ENCODE assay signal across 8 mouse cellular contexts in genomic region chr19:32210099-32210449, GRCm38 (mm10).
DNase-seq lines count a peak whose midpoint lies in the region; ATAC-seq lines count a peak whose summit lies in the region.

No protein-coding gene starts in this region.

- no peak for ATAC-seq in erythroblast, adult 5-6 weeks (replicated peaks; ENCODE audit: low FRiP score, poor library complexity, severe bottlenecking)
- ATAC-seq in hindbrain, embryonic 15.5 days (ENCODE audit: low FRiP score, low read depth), result no peak
- ATAC-seq in liver, embryonic 16.5 days (ENCODE audit: low read depth), result no peak
- no peak for ATAC-seq in neural tube, embryonic 11.5 days (ENCODE audit: insufficient read depth, low FRiP score, low TSS enrichment)

- peak overlapping the region; percentile 62 for H3K4me3 ChIP-seq in erythroblast, embryonic 14.5 days (replicated peaks)
- peak overlapping the region; percentile 60 for H3K4me3 ChIP-seq in embryonic facial prominence, embryonic 10.5 days
- H3K4me3 ChIP-seq in hindbrain, embryonic 15.5 days, result peak overlapping the region; percentile 28
- peak overlapping the region; percentile 70 for H3K4me3 ChIP-seq in liver, embryonic 16.5 days (ENCODE audit: low read depth, low read length)
- peak overlapping the region; percentile 26 for H3K4me3 ChIP-seq in neural tube, embryonic 11.5 days (ENCODE audit: low read depth, low read length)

- H3K4me1 ChIP-seq in erythroblast, embryonic 14.5 days (ENCODE audit: control insufficient read depth), result peaks cover 44% of the 10 kb centered on the region
- peaks cover 19% of the 10 kb centered on the region for H3K4me1 ChIP-seq in embryonic facial prominence, embryonic 10.5 days
- H3K4me1 ChIP-seq in hindbrain, embryonic 15.5 days (replicated peaks), result 0 out of 2 replicates have a peak, but pooled peaks cover 5% of the 10 kb centered on the region
- H3K4me1 ChIP-seq in liver, embryonic 16.5 days (ENCODE audit: control insufficient read depth, low read depth, low read length), result peaks cover 26% of the 10 kb centered on the region
- peaks cover 3% of the 10 kb centered on the region for H3K4me1 ChIP-seq in neural tube, embryonic 11.5 days (ENCODE audit: control insufficient read depth, insufficient read depth, low read length)

- H3K9ac ChIP-seq in hindbrain, embryonic 15.5 days, result no peak overlapping the region
- H3K9ac ChIP-seq in liver, embryonic 16.5 days (ENCODE audit: low read depth, low read length), result peak overlapping the region; percentile 76
- H3K9ac ChIP-seq in neural tube, embryonic 11.5 days (ENCODE audit: low read length), result no peak overlapping the region; the same call in 1 of the 2 replicates

- H3K27ac ChIP-seq in embryonic facial prominence, embryonic 10.5 days (replicated peaks), result peak overlapping the region; percentile 81
- H3K27ac ChIP-seq in hindbrain, embryonic 15.5 days (replicated peaks), result no peak overlapping the region
- peak overlapping the region; percentile 83 for H3K27ac ChIP-seq in liver, embryonic 16.5 days (ENCODE audit: low read length)
- no peak overlapping the region for H3K27ac ChIP-seq in neural tube, embryonic 11.5 days (ENCODE audit: low read depth, low read length)

- no peaks in the 10 kb centered on the region for H3K27me3 ChIP-seq in erythroblast, embryonic 14.5 days (ENCODE audit: control insufficient read depth)
- no peaks in the 10 kb centered on the region for H3K27me3 ChIP-seq in embryonic facial prominence, embryonic 10.5 days (replicated peaks; ENCODE audit: low read depth, poor library complexity, severe bottlenecking)
- peaks cover 5% of the 10 kb centered on the region for H3K27me3 ChIP-seq in hindbrain, embryonic 15.5 days
- no peaks in the 10 kb centered on the region for H3K27me3 ChIP-seq in liver, embryonic 16.5 days (ENCODE audit: control insufficient read depth, insufficient read depth, low read depth, low read length)
- H3K27me3 ChIP-seq in neural tube, embryonic 11.5 days (ENCODE audit: control insufficient read depth, insufficient read depth, low read length), result no peaks in the 10 kb centered on the region

- peak overlapping the region; percentile 52 for H3K4me2 ChIP-seq in hindbrain, embryonic 15.5 days
- H3K4me2 ChIP-seq in liver, embryonic 16.5 days (ENCODE audit: low read depth, low read length), result peak overlapping the region; percentile 97
- peak overlapping the region; percentile 63 for H3K4me2 ChIP-seq in neural tube, embryonic 11.5 days (ENCODE audit: low read depth)

- 28% methylated on average over 5 of the region's 5 CpGs for WGBS in embryonic facial prominence, embryonic 10.5 days
- 30% methylated on average over 5 of the region's 5 CpGs for WGBS in hindbrain, embryonic 15.5 days
- WGBS in liver, embryonic 16.5 days (ENCODE audit: insufficient replicate concordance), result 5% methylated on average over 5 of the region's 5 CpGs
- 34% methylated on average over 5 of the region's 5 CpGs for WGBS in neural tube, embryonic 11.5 days

- peaks cover 32% of the 10 kb centered on the region for H3K36me3 ChIP-seq in erythroblast, embryonic 14.5 days (ENCODE audit: control insufficient read depth)
- H3K36me3 ChIP-seq in embryonic facial prominence, embryonic 10.5 days (replicated peaks), result no peaks in the 10 kb centered on the region
- H3K36me3 ChIP-seq in hindbrain, embryonic 15.5 days, result no peaks in the 10 kb centered on the region
- no peaks in the 10 kb centered on the region for H3K36me3 ChIP-seq in liver, embryonic 16.5 days (ENCODE audit: control insufficient read depth, insufficient read depth)
- H3K36me3 ChIP-seq in neural tube, embryonic 11.5 days (ENCODE audit: control insufficient read depth, insufficient read depth, low read length), result no peaks in the 10 kb centered on the region

- H3K9me3 ChIP-seq in erythroblast, embryonic 14.5 days (ENCODE audit: control insufficient read depth, low read length), result no peaks in the 10 kb centered on the region
- H3K9me3 ChIP-seq in embryonic facial prominence, embryonic 10.5 days, result no peaks in the 10 kb centered on the region
- H3K9me3 ChIP-seq in hindbrain, embryonic 15.5 days, result no peaks in the 10 kb centered on the region
- H3K9me3 ChIP-seq in liver, embryonic 16.5 days (replicated peaks; ENCODE audit: control insufficient read depth, low read length), result no peaks in the 10 kb centered on the region
- H3K9me3 ChIP-seq in neural tube, embryonic 11.5 days (ENCODE audit: control insufficient read depth, low read length), result no peaks in the 10 kb centered on the region

- DNase-seq in embryonic facial prominence, embryonic 10.5 days (ENCODE audit: low spot score), result peak; percentile 21
- peak; percentile 12 for DNase-seq in neural tube, embryonic 11.5 days (ENCODE audit: low spot score)
- DNase-seq in retina, embryonic 14.5 days (ENCODE audit: low spot score), result no peak
- DNase-seq in layer of hippocampus, postnatal 10 days (ENCODE audit: low spot score in 2 of 2), result no peak

Comparison
In these comparisons a context has a peak if more than half of its experiments do, and no peak if none do; other contexts are left out.
1. DNase-seq: peak in embryonic facial prominence, embryonic 10.5 days (single experiment) and neural tube, embryonic 11.5 days (single experiment); none in retina, embryonic 14.5 days (single experiment) and layer of hippocampus, postnatal 10 days (0 of 2).
2. H3K27ac ChIP-seq: peak in embryonic facial prominence, embryonic 10.5 days (single experiment) and liver, embryonic 16.5 days (single experiment); none in hindbrain, embryonic 15.5 days (single experiment) and neural tube, embryonic 11.5 days (single experiment).
3. Peak in every context shown above with its lines, with median percentiles within 50 percentile points of each other: H3K4me3 ChIP-seq and H3K4me2 ChIP-seq.